Mouse (Mus musculus) E14TG2a.4 (cell line): ENCODE measurements around the gene Pax6.

Source experiments
- CTCF ChIP-seq: conservative IDR thresholded peaks from 2 replicates; pipeline ENCODE4 v1.5.1; 2014; ENCODE audit warnings: low read length
- NANOG ChIP-seq: IDR thresholded peaks from 2 replicates; pipeline ENCODE4 v1.6.1; 2014; ENCODE audit warnings: borderline replicate concordance, low read length, mixed read lengths
- POU5F1 ChIP-seq: IDR thresholded peaks from 2 replicates; pipeline ENCODE4 v1.6.1; 2014; ENCODE audit warnings: low read length, borderline replicate concordance

- TF ChIP-seq NANOG: no peak
- no peak for TF ChIP-seq CTCF
- TF ChIP-seq POU5F1: no peak
Observed at GRCm38 (mm10) chr2:105673631-105674060, 4.9 kb downstream of the Pax6 start.
